Mouse (Mus musculus) heart, postnatal 14 days (tissue): Measurements from ENCODE around the gene Irs3. TPM values are rescaled to one million over a fixed set of nuclear protein-coding genes. Genes with fewer than 3 reads are reported as not detected.

ENCODE experiments used
- DNase-seq, 2 experiments: peaks; one replicate each; pipeline ENCODE4 v3.0.0; 2021 to 2022
- intact Hi-C: fragments of 180-260 bp; cut with DNase I; formaldehyde crosslinking; loops from one replicate; pipeline ENCODE4 v1.15.1; 2025
- total RNA-seq, 2 experiments: library from RNA; stranded (reverse); gene quantifications; 2 replicates each; pipeline ENCODE4 v1.2.3; 2021

Gene Irs3
- total RNA-seq, 2 experiments from 2014 or later = 0.15 to 0.57 TPM

DNA sequence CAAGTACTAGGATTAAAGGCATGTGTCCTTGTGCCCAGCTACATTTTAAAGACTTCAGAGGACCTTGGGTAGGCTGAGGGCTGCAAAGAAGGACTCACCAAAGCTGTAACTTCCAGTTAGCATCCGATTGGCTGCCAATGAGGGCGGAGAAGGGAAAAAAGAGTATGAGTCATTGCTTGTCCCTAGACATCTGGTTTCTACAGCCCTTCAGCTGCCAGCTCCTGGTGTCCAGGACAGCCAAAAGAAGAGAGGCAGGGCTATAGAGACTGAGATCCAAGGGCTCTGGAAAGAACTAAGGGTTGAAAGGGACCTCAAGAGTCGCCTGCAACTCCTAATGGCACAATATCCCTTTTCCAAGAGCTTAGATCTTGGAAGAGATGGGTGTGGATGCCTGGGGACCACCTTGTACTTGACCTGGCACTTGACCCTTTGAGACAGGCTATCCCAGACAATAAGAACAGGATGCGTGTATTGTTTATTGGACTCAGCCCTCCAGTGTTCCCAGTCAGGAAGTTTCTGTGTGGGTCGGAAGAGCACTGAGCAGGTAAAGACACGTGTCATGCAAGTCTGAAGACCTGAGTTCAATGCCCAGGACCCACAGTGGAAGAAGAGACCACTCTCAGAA lies 14.7 kb upstream of the Irs3 start:
- DNase-seq = peak; percentile 73 to 76
- intact Hi-C loops = no loop called here

- peak; percentile 77 to 84 for DNase-seq
- intact Hi-C loops = loop anchor here (1.0 to 5.0 kb wide), 2 partner anchors 85 to 100 kb away; partner anchors contain the start of gene Nyap1
These were observed 11.5 kb upstream of the Irs3 start for GRCm38 (mm10) chr5:137656977-137657376.

GRCm38 (mm10) chr5:137654746-137655145 lies 9.2 kb upstream of the Irs3 start:
- no peak for DNase-seq
- intact Hi-C loops = loop anchor here (5.0 kb wide), 2 partner anchors 88 to 142 kb away; partner anchors contain the start of gene Nyap1

- no peak for DNase-seq
- intact Hi-C loops = loop anchor here (2.0 to 5.0 kb wide), 2 partner anchors 67 to 141 kb away; no protein-coding TSS in a partner anchor
These were observed 7.9 kb upstream of the Irs3 start for GRCm38 (mm10) chr5:137653366-137653765.

GRCm38 (mm10) chr5:137652474-137652873 lies 7.0 kb upstream of the Irs3 start:
- intact Hi-C loops = loop anchor here (2.0 to 5.0 kb wide), 2 partner anchors 66 to 140 kb away; no protein-coding TSS in a partner anchor
- DNase-seq = peak; percentile 75 to 83

- intact Hi-C loops = loop anchor here (5.0 kb wide), 1 partner anchor 138 kb away; no protein-coding TSS in a partner anchor
- no peak for DNase-seq
These were observed 4.4 kb upstream of the Irs3 start for GRCm38 (mm10) chr5:137649669-137650571.

DNA sequence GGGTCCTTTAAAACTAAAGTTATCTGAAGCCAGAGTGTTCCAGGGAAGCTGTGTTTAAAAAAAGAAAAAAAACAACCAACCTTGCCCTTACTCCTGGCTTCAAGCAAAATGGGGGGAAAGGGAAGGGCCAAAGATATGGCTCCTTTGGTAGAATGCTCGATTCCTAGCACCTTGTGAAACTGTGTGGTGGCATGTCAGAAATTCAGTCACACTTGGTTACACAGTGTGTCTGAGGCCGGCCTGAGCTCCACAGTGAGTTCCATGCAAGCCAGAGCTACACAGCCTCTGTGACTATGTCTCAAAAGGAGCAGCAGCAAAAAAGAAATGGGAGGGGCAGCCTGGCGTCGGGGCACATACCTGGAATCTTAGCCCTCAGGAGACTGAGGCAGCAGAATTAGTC lies 3.7 kb upstream of the Irs3 start:
- intact Hi-C loops = no loop called here
- no peak for DNase-seq

DNA sequence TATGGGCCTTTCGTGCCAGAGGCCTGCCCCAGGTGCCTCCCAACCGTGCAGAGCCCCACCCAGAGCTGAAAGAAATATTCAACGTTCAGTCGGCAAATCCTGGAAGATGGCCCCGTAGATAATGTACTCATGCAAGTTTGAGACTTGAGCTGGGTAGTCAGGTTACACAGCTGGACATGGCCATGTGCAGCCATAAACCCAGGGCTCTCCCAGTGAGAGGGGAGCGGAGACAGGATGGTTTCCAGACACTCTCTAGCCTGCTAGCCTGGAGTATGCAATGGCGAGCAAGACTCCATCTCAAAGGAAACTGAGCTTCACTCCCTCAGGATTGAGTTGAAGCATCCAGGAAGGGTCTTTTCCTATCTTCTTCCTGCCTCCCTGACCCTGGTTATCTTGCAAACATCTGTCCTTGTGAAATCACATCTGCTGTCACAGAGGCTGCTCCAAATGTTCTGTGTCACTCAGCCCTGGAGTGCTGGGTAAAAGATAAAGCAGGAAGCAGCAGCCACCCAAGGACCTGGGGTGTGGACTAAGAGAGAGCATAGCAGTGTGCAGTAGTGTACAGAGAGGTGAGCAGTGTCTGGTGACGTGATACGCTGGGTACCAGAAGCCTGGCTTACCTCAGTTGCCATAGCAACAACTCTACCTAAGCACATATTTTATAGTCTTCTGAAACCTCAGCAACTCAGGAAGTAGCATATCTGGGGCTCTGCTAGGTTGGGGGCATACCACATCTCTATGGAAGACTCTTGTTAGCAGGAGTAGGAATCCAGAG lies 2.5 kb upstream of the Irs3 start:
- no peak for DNase-seq
- intact Hi-C loops = no loop called here

- DNase-seq = no peak
These were observed 343 bp downstream of the Irs3 start for GRCm38 (mm10) chr5:137645091-137645651.

GRCm38 (mm10) chr5:137644484-137644883 lies 1.0 kb downstream of the Irs3 start:
- intact Hi-C loops = no loop called here

More at GRCm38 (mm10) chr5:137645091-137645651, 343 bp downstream of the Irs3 start:
- intact Hi-C loops = no loop called here

DNA sequence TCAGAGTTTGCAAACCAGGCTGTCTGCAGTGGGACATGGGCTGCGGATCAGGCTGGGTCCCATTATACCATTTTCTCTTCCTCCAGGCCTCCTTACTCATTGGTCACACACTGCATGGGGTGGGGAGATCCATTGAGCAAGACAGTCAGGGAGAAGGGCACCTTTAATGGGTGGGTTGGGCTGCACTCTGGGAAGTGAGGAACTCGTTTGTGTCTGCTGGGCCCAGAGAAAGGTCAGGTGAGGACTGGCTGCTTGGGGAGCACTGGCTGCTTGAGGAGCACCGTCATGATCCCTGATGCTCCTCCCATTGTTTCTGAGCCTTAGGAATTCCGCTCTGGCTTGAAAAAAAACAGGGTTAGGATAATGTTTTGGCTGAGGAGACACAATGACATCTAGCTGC lies 2.6 kb downstream of the Irs3 start:
- no peak for DNase-seq
- intact Hi-C loops = no loop called here

More at GRCm38 (mm10) chr5:137644484-137644883, 1.0 kb downstream of the Irs3 start:
- DNase-seq = no peak

GRCm38 (mm10) chr5:137641054-137641453 lies 4.5 kb downstream of the Irs3 start, which contains the start of gene Sap25:
Sap25 (plus strand) TSS chr5:137641334.
- intact Hi-C loops = no loop called here
- peak in 1 of 2 experiments; percentile 51 for DNase-seq

DNA sequence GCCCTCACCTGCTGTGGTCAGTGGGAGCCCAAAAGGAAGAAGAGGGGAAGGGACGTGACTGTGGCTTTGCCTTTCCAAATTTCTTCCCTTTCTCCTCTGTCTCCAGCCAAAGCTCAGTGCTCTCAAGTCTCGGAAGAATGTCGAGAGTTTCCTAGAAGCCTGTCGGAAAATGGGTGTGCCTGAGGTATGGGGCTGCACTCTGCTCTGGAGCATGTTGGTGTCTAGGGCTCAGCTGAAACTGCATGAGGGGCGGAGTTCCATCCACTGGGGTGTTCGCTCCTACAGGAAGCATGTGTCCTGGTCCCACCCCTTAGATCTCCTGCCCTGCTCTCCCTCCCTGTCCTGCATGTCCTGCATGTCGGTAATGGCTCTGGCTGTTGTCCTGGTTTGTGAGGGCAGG lies 6.0 kb downstream of the Irs3 start:
- DNase-seq = no peak

GRCm38 (mm10) chr5:137633397-137634084 lies 12.0 kb downstream of the Irs3 start:
- intact Hi-C loops = loop anchor here (5.0 kb wide), 2 partner anchors 101 to 116 kb away; partner anchors contain the start of genes Epo, Gigyf1 and Gnb2
- DNase-seq = no peak

More for the DNA sequence above, 6.0 kb downstream of the Irs3 start:
- intact Hi-C loops = no loop called here

GRCm38 (mm10) chr5:137631591-137631990 lies 13.9 kb downstream of the Irs3 start:
- no peak for DNase-seq
- intact Hi-C loops = loop anchor here (5.0 kb wide), 2 partner anchors 99 to 114 kb away; partner anchors contain the start of genes Epo, Gigyf1 and Gnb2

DNA sequence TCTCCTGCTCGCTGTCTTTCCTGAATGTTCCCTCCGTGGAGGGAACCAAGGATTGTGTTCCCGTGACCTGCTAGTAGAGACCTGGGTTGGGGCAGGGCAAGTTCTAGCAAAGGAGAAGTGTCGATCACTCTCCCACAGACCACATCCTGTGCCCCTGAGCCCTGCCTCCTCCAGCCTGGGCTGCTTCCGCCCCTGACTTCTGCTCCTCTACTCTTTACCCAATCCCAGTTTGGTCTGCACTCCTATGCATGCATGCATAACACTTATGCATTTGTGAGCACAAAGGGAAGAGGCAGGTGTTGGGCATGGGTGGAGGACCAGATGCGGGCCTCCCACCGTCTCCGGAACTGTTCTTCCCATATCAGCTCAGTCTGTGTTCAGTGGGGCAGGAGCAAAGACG lies 14.3 kb downstream of the Irs3 start:
- peak in 1 of 2 experiments; percentile 44 for DNase-seq
- intact Hi-C loops = loop anchor here (5.0 kb wide), 2 partner anchors 99 to 114 kb away; partner anchors contain the start of genes Epo, Gigyf1 and Gnb2

DNA sequence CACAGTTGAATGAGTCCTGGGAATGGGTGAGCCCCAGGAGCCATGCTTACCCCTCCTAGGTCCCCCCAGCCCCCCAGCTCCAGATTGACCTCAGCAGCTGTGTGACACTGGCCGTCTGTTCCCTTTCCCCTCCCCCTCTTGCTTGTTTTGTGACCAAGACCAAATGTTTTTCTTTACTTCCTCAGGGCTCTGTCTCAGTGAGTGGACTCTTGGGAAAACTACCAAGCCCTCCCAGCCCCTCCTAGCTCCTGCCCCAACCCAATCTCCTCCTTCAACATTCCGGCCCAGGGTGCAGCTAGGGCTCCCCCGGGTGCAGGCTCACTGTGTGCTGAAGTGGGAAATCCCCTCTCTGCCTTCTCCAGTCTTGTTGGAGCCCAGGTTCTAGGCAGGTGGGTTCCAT lies 14.9 kb downstream of the Irs3 start:
- DNase-seq = peak; percentile 44 to 48
- intact Hi-C loops = loop anchor here (5.0 kb wide), 2 partner anchors 98 to 113 kb away; partner anchors contain the start of genes Epo, Gigyf1 and Gnb2

DNA sequence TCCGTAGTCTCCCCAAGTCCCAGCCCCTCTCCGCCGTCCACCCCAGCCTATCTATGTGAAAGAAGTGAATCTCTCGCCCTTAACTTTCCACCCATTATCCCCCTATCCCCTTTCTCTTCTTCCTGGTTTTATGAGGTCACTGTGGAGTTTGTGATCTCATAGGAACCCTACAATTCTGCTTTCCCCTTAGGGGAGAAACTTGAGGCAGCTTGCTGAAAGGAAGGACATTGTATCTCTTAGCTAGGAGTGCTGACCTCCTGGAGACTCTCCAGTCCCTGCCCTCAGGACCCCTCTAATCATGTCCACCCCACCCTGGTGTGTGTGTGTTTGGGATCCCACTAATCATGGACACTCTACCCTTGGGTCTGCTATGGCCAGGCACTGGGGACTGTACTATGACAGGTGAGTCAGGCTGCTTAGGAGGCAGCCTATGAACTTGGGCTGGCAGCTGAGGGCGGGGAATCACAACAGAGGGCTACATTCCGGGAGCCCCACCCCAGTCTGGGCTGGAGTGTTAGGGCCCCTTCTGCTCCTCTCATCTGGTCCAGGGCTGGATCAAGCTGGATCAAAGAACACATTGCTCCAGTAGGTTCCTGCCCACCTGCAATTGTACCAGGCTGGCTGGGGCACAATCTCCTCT lies 15.5 kb downstream of the Irs3 start:
- DNase-seq = no peak
- intact Hi-C loops = loop anchor here (2.0 to 5.0 kb wide), 3 partner anchors 27 to 113 kb away; partner anchors contain the start of genes Epo, Gigyf1 and Gnb2
